Mouse (Mus musculus) midbrain, embryonic 10.5 days (tissue): ENCODE measurements around the gene 1700024P04Rik. TPM values are rescaled to one million over a fixed set of nuclear protein-coding genes. Genes with fewer than 3 reads are reported as not detected.

Source experiments
- DNase-seq: peaks from one replicate; pipeline ENCODE4 v3.0.0-alpha.2; 2017; ENCODE audit warnings: low spot score
- H3K27ac ChIP-seq: fragments of 300-500 bp; sonication (generic); replicated peaks from 2 replicates; pipeline ENCODE4 v1.5.1; 2016; ENCODE audit warnings: mild to moderate bottlenecking
- H3K27me3 ChIP-seq: fragments of 300-500 bp; sonication (generic); 2 replicates; pipeline ENCODE4 v1.6.1; 2016; ENCODE audit warnings: low read depth, mild to moderate bottlenecking; ENCODE audit not compliant: poor library complexity, severe bottlenecking
- H3K36me3 ChIP-seq: fragments of 300-500 bp; sonication (generic); 2 replicates; pipeline ENCODE4 v1.6.1; 2016; ENCODE audit warnings: mild to moderate bottlenecking, moderate library complexity
- H3K4me1 ChIP-seq: fragments of 300-500 bp; sonication (generic); 2 replicates; pipeline ENCODE4 v1.6.1; 2016
- H3K4me3 ChIP-seq: fragments of 300-500 bp; sonication (generic); 2 replicates; pipeline ENCODE4 v1.5.1; 2016; ENCODE audit warnings: mild to moderate bottlenecking, moderate library complexity
- H3K9me3 ChIP-seq: fragments of 300-500 bp; sonication (generic); replicated peaks from 2 replicates; pipeline ENCODE4 v1.6.1; 2016; ENCODE audit warnings: mild to moderate bottlenecking
- WGBS: fragments of 180-500 bp; shearing (Covaris S2); methylation state at CpG from one replicate; pipeline ENCODE4 v1.1.7; 2016; 5-methylcytosine and 5-hydroxymethylcytosine counted together
- polyA plus RNA-seq: library from polyadenylated mRNA; unstranded; fragments of >200 nt; fragmentation: Nextera tagmentation; extraction: Ambion mirVana; gene quantifications from 2 replicates; pipeline ENCODE4 v1.2.1, GENCODE M21; 2016

The 1700024P04Rik gene
- polyA plus RNA-seq: not detected in 2 replicates

- H3K27me3 ChIP-seq: no peaks in the 10 kb centered on the region
- no peaks in the 10 kb centered on the region for H3K9me3 ChIP-seq
- no peak within 1 kb of the TSS for H3K4me3 ChIP-seq
- no peaks in the 10 kb centered on the region for H3K36me3 ChIP-seq
- no peaks in the 10 kb centered on the region for H3K4me1 ChIP-seq
- no peak for DNase-seq
- WGBS: 66% methylated on average over 2 of the region's 2 CpGs
- H3K27ac ChIP-seq: no peak within 1 kb of the TSS
Measured at GRCm38 (mm10) chr13:98984465-98984864, at the start of gene 1700024P04Rik. 1700024P04Rik (minus strand) TSS chr13:98984565.

- Histone ChIP-seq H3K36me3 (no peaks in the 10 kb centered on the region), H3K9me3 (peaks cover under 1% of the 10 kb centered on the region; the same call in 1 of the 2 replicates), H3K27me3 (peaks cover 48% of the 10 kb centered on the region), H3K4me1 (peaks cover 40% of the 10 kb centered on the region), H3K27ac (no peak overlapping the region), H3K4me3 (no peak overlapping the region)
- no peak for DNase-seq
- whole genome bisulfite sequencing: 73% methylated on average over 11 of the region's 11 CpGs
Measured at GRCm38 (mm10) chr13:99031223-99032216, 47.2 kb upstream of the 1700024P04Rik start.

GRCm38 (mm10) chr13:99030579-99031200 is 46.3 kb upstream of the 1700024P04Rik start:
- no peak overlapping the region for H3K27ac ChIP-seq
- no peak for DNase-seq

GRCm38 (mm10) chr13:99025268-99025667 is 40.9 kb upstream of the 1700024P04Rik start:
- Histone ChIP-seq H3K4me1 (peaks cover 16% of the 10 kb centered on the region), H3K4me3 (no peak overlapping the region), H3K9me3 (no peaks in the 10 kb centered on the region), H3K27ac (no peak overlapping the region), H3K27me3 (peaks cover 21% of the 10 kb centered on the region; the same call in 1 of the 2 replicates), H3K36me3 (no peaks in the 10 kb centered on the region)
- WGBS: 78% methylated on average over 5 of the region's 5 CpGs
- no peak for DNase-seq

More at GRCm38 (mm10) chr13:99030579-99031200, 46.3 kb upstream of the 1700024P04Rik start:
- H3K36me3 ChIP-seq: no peaks in the 10 kb centered on the region
- H3K4me3 ChIP-seq: no peak overlapping the region
- WGBS: 57% methylated on average over 15 of the region's 15 CpGs
- no peaks in the 10 kb centered on the region for H3K9me3 ChIP-seq
- H3K4me1 ChIP-seq: peaks cover 40% of the 10 kb centered on the region
- peaks cover 48% of the 10 kb centered on the region for H3K27me3 ChIP-seq

- H3K27me3 ChIP-seq: no peaks in the 10 kb centered on the region; the same call in 1 of the 2 replicates
- no peaks in the 10 kb centered on the region for H3K36me3 ChIP-seq
- no peak overlapping the region for H3K27ac ChIP-seq
- WGBS: 88% methylated on average over 7 of the region's 7 CpGs
- H3K4me3 ChIP-seq: no peak overlapping the region
- no peak for DNase-seq
- no peaks in the 10 kb centered on the region for H3K9me3 ChIP-seq
- H3K4me1 ChIP-seq: peaks cover 11% of the 10 kb centered on the region
Measured at GRCm38 (mm10) chr13:99022036-99022435, 37.7 kb upstream of the 1700024P04Rik start.

GRCm38 (mm10) chr13:99021181-99021580 is 36.8 kb upstream of the 1700024P04Rik start:
- Histone ChIP-seq H3K27me3 (no peaks in the 10 kb centered on the region), H3K36me3 (no peaks in the 10 kb centered on the region), H3K4me3 (no peak overlapping the region), H3K9me3 (no peaks in the 10 kb centered on the region), H3K4me1 (peaks cover 11% of the 10 kb centered on the region), H3K27ac (no peak overlapping the region)
- WGBS: 88% methylated on average over 6 of the region's 6 CpGs
- no peak for DNase-seq

- no peak overlapping the region; the same call in 1 of the 2 replicates for H3K27ac ChIP-seq
- H3K27me3 ChIP-seq: no peaks in the 10 kb centered on the region
Measured at GRCm38 (mm10) chr13:99019831-99020669, 35.7 kb upstream of the 1700024P04Rik start.

GRCm38 (mm10) chr13:99018526-99019201 is 34.3 kb upstream of the 1700024P04Rik start:
- DNase-seq: no peak
- H3K27me3 ChIP-seq: no peaks in the 10 kb centered on the region
- no peaks in the 10 kb centered on the region for H3K9me3 ChIP-seq
- H3K4me1 ChIP-seq: peaks cover 11% of the 10 kb centered on the region
- 80% methylated on average over 15 of the region's 15 CpGs for WGBS
- no peak overlapping the region for H3K4me3 ChIP-seq
- no peaks in the 10 kb centered on the region for H3K36me3 ChIP-seq
- no peak overlapping the region; the same call in 1 of the 2 replicates for H3K27ac ChIP-seq

More at GRCm38 (mm10) chr13:99019831-99020669, 35.7 kb upstream of the 1700024P04Rik start:
- H3K4me1 ChIP-seq: peaks cover 11% of the 10 kb centered on the region
- DNase-seq: no peak
- WGBS: 88% methylated on average over 11 of the region's 11 CpGs
- H3K36me3 ChIP-seq: no peaks in the 10 kb centered on the region
- H3K9me3 ChIP-seq: no peaks in the 10 kb centered on the region
- H3K4me3 ChIP-seq: no peak overlapping the region

GRCm38 (mm10) chr13:99016696-99017095 is 32.3 kb upstream of the 1700024P04Rik start:
- Histone ChIP-seq H3K36me3 (no peaks in the 10 kb centered on the region), H3K4me3 (no peak overlapping the region), H3K4me1 (peaks cover 13% of the 10 kb centered on the region), H3K9me3 (no peaks in the 10 kb centered on the region), H3K27ac (no peak overlapping the region), H3K27me3 (no peaks in the 10 kb centered on the region)
- 73% methylated on average over 4 of the region's 4 CpGs for WGBS
- DNase-seq: no peak

GRCm38 (mm10) chr13:99012891-99013290 is 28.5 kb upstream of the 1700024P04Rik start:
- Histone ChIP-seq H3K4me1 (peaks cover 7% of the 10 kb centered on the region), H3K4me3 (no peak overlapping the region)

GRCm38 (mm10) chr13:99008013-99008412 is 23.6 kb upstream of the 1700024P04Rik start:
- peaks cover 13% of the 10 kb centered on the region for H3K9me3 ChIP-seq
- H3K4me3 ChIP-seq: no peak overlapping the region
- H3K4me1 ChIP-seq: peaks cover 7% of the 10 kb centered on the region; the same call in 1 of the 2 replicates
- DNase-seq: no peak
- no peaks in the 10 kb centered on the region for H3K36me3 ChIP-seq
- H3K27ac ChIP-seq: no peak overlapping the region
- 90% methylated on average over 5 of the region's 5 CpGs for WGBS
- H3K27me3 ChIP-seq: no peaks in the 10 kb centered on the region

More at GRCm38 (mm10) chr13:99012891-99013290, 28.5 kb upstream of the 1700024P04Rik start:
- no peaks in the 10 kb centered on the region for H3K36me3 ChIP-seq
- WGBS: 90% methylated on average over 5 of the region's 5 CpGs
- H3K27ac ChIP-seq: no peak overlapping the region
- no peaks in the 10 kb centered on the region for H3K9me3 ChIP-seq
- H3K27me3 ChIP-seq: no peaks in the 10 kb centered on the region
- DNase-seq: no peak
